Mouse (Mus musculus): Measurements from ENCODE around the gene Ninl.

GRCm38 (mm10) chr2:150920543-150920942, 118.6 kb downstream of the Ninl start:
- TF ChIP-seq CHD2 (IDR thresholded peaks at IDR 0.05; ENCODE audit: low read depth, low read length): no peak
- no peak for TF ChIP-seq MAFK (IDR thresholded peaks at IDR 0.05; ENCODE audit: insufficient read depth, low read depth, low read length)

Data from ES-E14 (cell line).